Mouse (Mus musculus) neural tube, embryonic 14.5 days (tissue): ENCODE measurements around the gene Zfp771. TPM values are rescaled to one million over a fixed set of nuclear protein-coding genes. Genes with fewer than 3 reads are reported as not detected.
A peak's percentile ranks its signal among the peaks of the same experiment; 100 is the strongest.

ENCODE experiments used
- ATAC-seq: fragments of 200-750 bp; cut with Nextera tagmentation; 2 replicates; pipeline ENCODE4 v1.8.0; 2017; ENCODE audit warnings: low read depth, mild to moderate bottlenecking, moderate TSS enrichment, moderate library complexity
- H3K27ac ChIP-seq: fragments of 300-500 bp; sonication (generic); 2 replicates; pipeline ENCODE4 v1.5.1; 2014; ENCODE audit warnings: low read depth, mild to moderate bottlenecking, control low read depth, low read length, moderate library complexity, mixed read lengths
- H3K27me3 ChIP-seq: fragments of 300-500 bp; sonication (generic); 2 replicates; pipeline ENCODE4 v1.6.1; 2014; ENCODE audit warnings: low read length; ENCODE audit not compliant: control insufficient read depth, insufficient read depth
- H3K36me3 ChIP-seq: fragments of 300-500 bp; sonication (generic); 2 replicates; pipeline ENCODE4 v1.6.1; 2014; ENCODE audit warnings: low read length, mixed read lengths; ENCODE audit not compliant: control insufficient read depth, insufficient read depth
- H3K4me1 ChIP-seq: fragments of 300-500 bp; sonication (generic); 2 replicates; pipeline ENCODE4 v1.6.1; 2014; ENCODE audit warnings: low read length; ENCODE audit not compliant: control insufficient read depth, insufficient read depth
- H3K4me2 ChIP-seq: fragments of 300-500 bp; sonication (generic); 2 replicates; pipeline ENCODE4 v1.6.1; 2014; ENCODE audit warnings: mild to moderate bottlenecking, low read depth, low read length, control low read depth
- H3K4me3 ChIP-seq: fragments of 300-500 bp; sonication (generic); 2 replicates; pipeline ENCODE4 v1.5.1; 2014; ENCODE audit warnings: low read depth, low read length, control low read depth, mixed read lengths
- H3K9ac ChIP-seq: fragments of 300-500 bp; sonication (generic); replicated peaks from 2 replicates; pipeline ENCODE4 v1.6.1; 2014; ENCODE audit warnings: low read depth, mild to moderate bottlenecking, control low read depth, low read length, mixed read lengths
- H3K9me3 ChIP-seq: fragments of 300-500 bp; sonication (generic); 2 replicates; pipeline ENCODE4 v1.6.1; 2016; ENCODE audit warnings: low read length; ENCODE audit not compliant: control insufficient read depth
- WGBS: fragments of 180-500 bp; shearing (Covaris S2); extraction: QIAGEN DNeasy Blood & Tissue Kit; methylation state at CpG from one replicate; pipeline ENCODE4 v1.1.7; 2014; 5-methylcytosine and 5-hydroxymethylcytosine counted together
- polyA plus RNA-seq: library from polyadenylated mRNA; unstranded; fragments of >200 nt; fragmentation: Nextera tagmentation; extraction: Ambion mirVana; gene quantifications from 2 replicates; pipeline ENCODE4 v1.2.1, GENCODE M21; 2014

Zfp771 gene
- polyA plus RNA-seq, 1 experiment from 2014 or later, result 68.8 TPM

DNA sequence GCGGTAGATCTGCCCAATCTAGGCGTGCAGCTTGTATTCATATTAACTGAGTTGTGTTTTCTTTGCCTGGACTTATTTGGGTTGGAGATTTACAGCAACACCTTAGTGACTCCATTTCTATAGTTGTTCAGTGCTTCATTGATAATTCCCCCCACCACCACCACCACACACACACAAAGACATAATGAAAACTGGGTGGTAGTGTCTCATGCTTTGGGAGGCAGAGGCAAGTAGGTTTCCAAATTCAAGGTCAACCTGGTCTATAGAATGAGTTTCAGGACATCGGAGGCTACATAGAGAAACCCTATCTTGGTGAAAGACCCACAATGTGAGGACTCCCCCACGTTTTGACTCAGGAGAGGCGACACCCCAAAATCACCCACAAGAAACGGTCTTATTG is 19.5 kb upstream of the Zfp771 start:
- H3K4me2 ChIP-seq, result no peak overlapping the region
- no peaks in the 10 kb centered on the region for H3K36me3 ChIP-seq
- ATAC-seq, result no peak
- WGBS, result 93% methylated on average over 6 of the region's 6 CpGs
- no peaks in the 10 kb centered on the region for H3K9me3 ChIP-seq
- H3K27me3 ChIP-seq, result no peaks in the 10 kb centered on the region
- no peak overlapping the region for H3K4me3 ChIP-seq
- H3K4me1 ChIP-seq, result no peaks in the 10 kb centered on the region
- no peak overlapping the region for H3K9ac ChIP-seq
- H3K27ac ChIP-seq, result no peak overlapping the region

DNA sequence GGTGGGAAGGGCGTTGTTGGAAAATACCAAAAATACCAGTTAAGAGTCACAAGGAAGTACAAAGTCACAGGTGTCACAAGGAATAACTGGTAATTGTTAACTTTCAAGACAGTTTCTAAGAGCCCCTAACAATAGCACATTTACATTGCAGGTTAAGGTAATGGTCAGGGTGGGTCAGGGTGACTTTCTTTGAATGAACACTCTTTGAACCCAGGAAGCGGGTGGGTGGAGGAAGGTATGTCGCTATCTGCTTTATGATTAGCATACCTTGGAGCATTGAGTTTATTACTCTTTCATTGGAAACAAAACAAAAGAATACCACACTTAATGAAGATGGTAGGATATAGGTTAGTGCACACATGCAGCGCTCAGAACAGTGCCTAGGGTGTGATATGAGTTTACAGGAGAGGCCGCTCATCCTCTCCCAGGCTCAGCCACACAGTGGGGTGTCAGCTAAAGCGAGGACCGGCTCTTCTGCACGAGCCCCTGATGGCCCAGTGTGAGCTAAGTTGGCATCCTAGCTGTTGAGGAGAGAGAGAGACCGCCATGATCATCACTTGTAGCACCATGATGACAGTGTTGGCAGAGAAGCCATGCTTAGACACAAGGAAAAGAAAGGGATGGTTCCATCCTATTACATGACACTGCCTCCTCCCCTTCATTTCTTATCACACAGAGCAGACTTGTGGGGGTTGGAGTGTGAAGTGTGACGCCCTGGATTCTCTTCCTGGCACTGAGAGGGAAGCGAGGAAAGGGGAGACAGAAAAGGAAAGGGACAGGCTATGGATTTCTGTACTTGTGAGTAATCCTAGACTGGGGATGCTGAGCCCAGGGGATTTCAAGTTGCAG is 18.7 kb upstream of the Zfp771 start:
- Histone ChIP-seq H3K4me3 (no peak overlapping the region), H3K4me2 (no peak overlapping the region), H3K4me1 (no peaks in the 10 kb centered on the region), H3K27me3 (no peaks in the 10 kb centered on the region), H3K9me3 (no peaks in the 10 kb centered on the region), H3K27ac (no peak overlapping the region), H3K9ac (no peak overlapping the region), H3K36me3 (no peaks in the 10 kb centered on the region)
- WGBS, result 91% methylated on average over 11 of the region's 11 CpGs
- no peak for ATAC-seq

DNA sequence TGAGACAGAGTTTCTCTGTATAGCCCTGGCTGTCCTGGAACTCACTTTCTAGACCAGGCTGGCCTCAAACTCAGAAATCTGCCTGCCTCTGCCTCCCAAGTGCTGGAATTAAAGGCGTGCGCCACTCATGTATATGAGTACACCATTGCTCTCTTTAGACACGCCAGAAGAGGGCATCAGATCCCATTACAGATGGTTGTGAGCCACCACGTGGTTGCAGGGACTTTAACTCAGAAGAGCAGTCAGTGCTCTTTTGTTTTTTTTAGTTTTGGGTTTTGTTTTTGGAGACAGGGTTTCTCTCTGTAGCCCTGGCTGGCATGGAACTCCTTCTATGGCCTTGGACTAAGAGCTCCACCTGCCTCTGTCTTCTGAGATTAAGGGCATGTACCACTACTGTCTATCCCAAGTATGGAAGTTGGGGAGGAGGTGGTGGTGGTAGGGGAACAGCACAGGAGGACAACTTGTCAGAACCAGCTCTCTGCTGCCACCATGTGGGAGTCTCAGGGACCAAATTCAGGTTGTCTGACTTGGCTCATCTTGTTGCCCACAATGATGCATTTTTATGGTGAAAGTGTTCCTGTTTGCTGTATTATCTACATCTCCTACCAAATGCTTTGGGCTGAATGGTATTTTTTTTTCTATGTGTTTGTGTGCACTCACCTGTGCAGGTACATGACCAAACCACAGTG is 15.3 kb upstream of the Zfp771 start:
- Histone ChIP-seq H3K36me3 (no peaks in the 10 kb centered on the region), H3K9ac (no peak overlapping the region), H3K27ac (no peak overlapping the region), H3K4me3 (no peak overlapping the region), H3K27me3 (0 out of 2 replicates have a peak, but pooled peaks cover 2% of the 10 kb centered on the region), H3K4me2 (no peak overlapping the region), H3K4me1 (peaks cover 14% of the 10 kb centered on the region), H3K9me3 (no peaks in the 10 kb centered on the region)
- WGBS, result 65% methylated on average over 4 of the region's 4 CpGs
- ATAC-seq, result no peak

DNA sequence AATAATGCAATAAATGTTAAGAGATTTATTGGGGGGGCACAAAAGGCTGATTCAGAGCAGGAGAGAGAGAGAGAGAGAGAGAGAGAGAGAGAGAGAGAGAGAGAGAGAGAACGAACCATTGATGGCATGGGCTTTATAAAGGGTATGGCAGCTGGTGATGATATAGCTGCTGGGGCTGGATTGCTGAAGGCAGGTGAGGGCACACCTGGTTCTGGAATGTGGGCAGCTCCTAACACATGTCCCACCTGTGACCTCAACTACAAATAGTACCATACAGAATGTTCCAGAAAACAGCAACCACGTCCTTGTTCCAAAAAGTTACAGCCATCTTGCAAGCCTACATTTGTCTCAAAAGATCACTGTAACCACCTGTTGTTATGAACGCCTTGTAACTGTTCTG is 12.7 kb upstream of the Zfp771 start:
- Histone ChIP-seq H3K4me3 (peak overlapping the region; percentile 99), H3K4me2 (peak overlapping the region; percentile 74), H3K36me3 (peaks cover 5% of the 10 kb centered on the region), H3K27ac (no peak overlapping the region), H3K4me1 (peaks cover 22% of the 10 kb centered on the region), H3K27me3 (0 out of 2 replicates have a peak, but pooled peaks cover 2% of the 10 kb centered on the region), H3K9me3 (no peaks in the 10 kb centered on the region), H3K9ac (peak overlapping the region; percentile 21; the same call in 1 of the 2 replicates)
- 49% methylated on average over 3 of the region's 3 CpGs for WGBS
- no peak for ATAC-seq

DNA sequence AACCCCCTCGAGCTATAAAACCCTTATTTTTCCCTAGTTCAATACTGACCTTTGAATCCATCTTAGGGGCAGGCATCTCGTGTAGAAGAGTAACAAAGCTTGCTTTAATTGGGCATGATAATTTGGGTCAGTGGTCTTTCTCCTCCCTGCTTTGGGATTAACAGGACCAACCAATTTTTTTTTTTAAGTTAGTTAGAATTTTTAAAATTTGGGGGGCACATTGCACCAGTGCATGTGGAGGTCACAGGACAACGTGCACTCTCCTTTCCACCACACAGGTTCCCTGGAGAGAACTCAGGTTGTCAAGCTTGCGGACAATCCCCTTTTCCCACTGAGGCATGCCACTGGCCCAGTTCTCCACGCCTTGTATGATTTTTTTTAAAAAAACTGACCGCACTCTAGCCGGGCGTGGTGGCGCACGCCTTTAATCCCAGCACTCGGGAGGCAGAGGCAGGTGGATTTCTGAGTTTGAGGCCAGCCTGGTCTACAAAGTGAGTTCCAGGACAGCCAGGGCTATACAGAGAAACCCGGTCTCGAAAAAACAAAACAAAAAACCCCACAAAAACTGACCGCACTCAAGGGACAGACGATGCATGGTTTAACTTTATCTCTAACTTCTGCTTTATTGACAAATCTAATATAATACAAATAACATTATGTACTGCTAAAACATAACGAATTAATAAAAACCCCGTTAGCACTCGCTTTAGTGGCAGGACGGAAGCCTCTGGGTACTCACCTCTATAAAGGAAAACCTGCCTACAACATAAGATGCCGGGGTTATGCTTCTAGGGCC is 12.1 kb upstream of the Zfp771 start:
- no peaks in the 10 kb centered on the region for H3K9me3 ChIP-seq
- H3K4me3 ChIP-seq, result peak overlapping the region; percentile 99
- peak overlapping the region; percentile 98 for H3K27ac ChIP-seq
- H3K4me2 ChIP-seq, result peak overlapping the region; percentile 74
- H3K4me1 ChIP-seq, result peaks cover 22% of the 10 kb centered on the region
- ATAC-seq, result no peak
- 8% methylated on average over 20 of the region's 20 CpGs for WGBS
- 0 out of 2 replicates have a peak, but pooled peaks cover 2% of the 10 kb centered on the region for H3K27me3 ChIP-seq
- H3K9ac ChIP-seq, result peak overlapping the region; percentile 96
- H3K36me3 ChIP-seq, result peaks cover 11% of the 10 kb centered on the region

DNA sequence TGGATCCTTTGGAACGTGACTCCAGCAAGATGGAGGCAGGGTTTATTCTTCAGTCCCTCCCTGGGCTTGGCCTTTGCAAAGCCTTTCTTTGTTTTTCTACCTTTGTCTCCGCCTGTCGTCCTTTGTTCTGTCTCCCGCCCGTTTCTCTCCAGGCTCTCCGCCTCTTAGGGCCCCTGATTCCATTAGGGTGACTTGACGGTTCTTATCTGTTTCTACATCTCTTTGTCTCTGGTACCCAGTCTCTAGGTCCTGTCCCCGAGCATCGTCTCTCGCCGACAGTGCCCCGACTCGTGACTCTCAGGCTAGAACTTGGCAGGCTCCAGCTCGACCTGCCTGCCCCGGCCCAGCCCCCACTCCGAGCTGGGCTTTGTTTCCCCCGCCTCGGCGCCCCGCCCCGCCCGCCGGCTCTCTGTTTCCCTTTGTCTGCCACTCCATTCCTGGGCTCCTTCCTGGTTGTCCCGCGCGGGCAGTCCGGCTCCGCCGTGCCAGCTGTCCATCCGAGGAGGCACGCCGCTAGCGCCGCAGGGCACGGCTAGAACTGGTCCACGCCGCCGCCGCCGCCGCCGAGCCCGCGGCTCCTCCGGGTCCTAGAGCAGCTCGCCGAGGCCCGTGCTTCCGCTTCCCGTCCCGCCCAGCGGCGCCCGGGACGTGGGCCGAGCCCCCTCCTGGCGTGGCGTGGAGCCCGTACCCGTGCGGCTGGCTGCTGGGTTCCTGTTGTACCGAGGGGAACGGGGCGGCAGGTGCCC is 11.3 kb upstream of the Zfp771 start, which contains the start of the genes Zfp553 and Sept1:
TSS of gene Zfp553 (plus strand) at position 440 of the 746 bp plus-strand sequence.
TSS of gene Sept1 (minus strand) at position 509 of the 746 bp plus-strand sequence.
- peak within 1 kb of the TSS; percentile 98 for H3K27ac ChIP-seq
- H3K9me3 ChIP-seq, result no peaks in the 10 kb centered on the region
- 1% methylated on average over 63 of the region's 64 CpGs for WGBS
- peak within 1 kb of the TSS; percentile 96 for H3K9ac ChIP-seq
- peaks cover 17% of the 10 kb centered on the region for H3K36me3 ChIP-seq
- H3K4me3 ChIP-seq, result peak within 1 kb of the TSS; percentile 99
- H3K4me1 ChIP-seq, result peaks cover 22% of the 10 kb centered on the region
- peak; percentile 92 for ATAC-seq
- H3K4me2 ChIP-seq, result peak within 1 kb of the TSS; percentile 74
- 0 out of 2 replicates have a peak, but pooled peaks cover 2% of the 10 kb centered on the region for H3K27me3 ChIP-seq

DNA sequence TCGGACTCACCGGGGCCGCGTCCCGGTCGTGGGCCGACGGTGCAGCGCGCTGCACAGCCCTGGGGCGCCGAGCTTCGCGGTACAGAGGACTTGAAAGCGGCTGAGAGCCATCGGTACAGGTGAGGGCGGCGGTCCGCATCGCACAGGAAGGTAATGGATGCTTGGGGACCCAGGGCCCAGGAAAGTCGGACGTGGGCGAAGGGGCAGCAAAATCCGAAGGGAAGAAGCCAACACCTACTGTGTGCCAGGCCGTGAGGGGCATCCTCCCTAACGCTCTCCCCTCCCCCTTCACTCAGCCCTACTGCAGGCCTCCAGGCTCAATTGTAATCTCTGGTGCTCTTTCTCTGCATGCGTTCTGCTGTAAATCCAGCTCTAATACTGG is 10.7 kb upstream of the Zfp771 start:
- H3K36me3 ChIP-seq, result peaks cover 20% of the 10 kb centered on the region
- H3K4me3 ChIP-seq, result peak overlapping the region; percentile 99
- no peaks in the 10 kb centered on the region for H3K9me3 ChIP-seq
- H3K9ac ChIP-seq, result peak overlapping the region; percentile 96
- peak; percentile 45 for ATAC-seq
- H3K27me3 ChIP-seq, result 0 out of 2 replicates have a peak, but pooled peaks cover 2% of the 10 kb centered on the region
- peaks cover 22% of the 10 kb centered on the region for H3K4me1 ChIP-seq
- WGBS, result under 1% methylated on average over 27 of the region's 27 CpGs
- peak overlapping the region; percentile 98 for H3K27ac ChIP-seq
- peak overlapping the region; percentile 74 for H3K4me2 ChIP-seq

DNA sequence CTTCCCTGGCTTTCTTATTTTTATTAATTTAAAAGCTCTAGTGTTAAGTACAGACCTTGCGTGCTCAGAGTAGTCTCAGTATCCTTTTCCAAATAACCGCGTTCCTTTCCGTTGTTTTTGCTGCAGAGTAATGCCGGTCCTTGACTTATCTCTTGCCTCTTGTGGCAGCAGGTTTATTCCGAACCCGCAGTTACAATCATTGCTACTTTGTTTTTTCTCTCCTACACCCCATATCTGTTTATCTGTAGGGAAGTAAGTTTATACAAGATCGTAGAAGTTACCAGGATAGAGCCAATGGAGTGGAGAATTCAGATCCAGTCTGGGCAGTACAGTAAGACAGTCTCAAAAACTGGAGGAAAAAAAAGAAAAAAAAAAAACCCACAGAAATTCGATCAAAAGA is 10.3 kb upstream of the Zfp771 start:
- Histone ChIP-seq H3K4me3 (peak overlapping the region; percentile 99), H3K27ac (peak overlapping the region; percentile 98), H3K4me2 (peak overlapping the region; percentile 74), H3K4me1 (peaks cover 22% of the 10 kb centered on the region), H3K9ac (peak overlapping the region; percentile 96), H3K27me3 (0 out of 2 replicates have a peak, but pooled peaks cover 2% of the 10 kb centered on the region), H3K36me3 (peaks cover 21% of the 10 kb centered on the region), H3K9me3 (no peaks in the 10 kb centered on the region)
- no peak for ATAC-seq
- 6% methylated on average over 9 of the region's 9 CpGs for WGBS
